Mouse (Mus musculus) testis, adult 2 months (tissue): ENCODE measurements at regions not wholly inside any gene's neighbourhood (a gene's known extent, or its start where the extent isn't known, plus 50 kb on each side); places are given as distances from the start of the nearest gene placed in this dataset.

ENCODE experiments used
- CTCF ChIP-seq: fragments of 200-500 bp; IDR thresholded peaks from 2 replicates; pipeline ENCODE4 v1.5.1; 2012; ENCODE audit warnings: low read depth, mild to moderate bottlenecking, inconsistent platforms, low read length, moderate library complexity; ENCODE audit not compliant: control insufficient read depth, insufficient read depth, insufficient replicate concordance
- POLR2A ChIP-seq: fragments of 200-500 bp; IDR thresholded peaks from 2 replicates; pipeline ENCODE4 v1.6.1; 2012; ENCODE audit warnings: low read depth, mild to moderate bottlenecking, inconsistent platforms, low read length, moderate library complexity; ENCODE audit not compliant: control insufficient read depth

DNA sequence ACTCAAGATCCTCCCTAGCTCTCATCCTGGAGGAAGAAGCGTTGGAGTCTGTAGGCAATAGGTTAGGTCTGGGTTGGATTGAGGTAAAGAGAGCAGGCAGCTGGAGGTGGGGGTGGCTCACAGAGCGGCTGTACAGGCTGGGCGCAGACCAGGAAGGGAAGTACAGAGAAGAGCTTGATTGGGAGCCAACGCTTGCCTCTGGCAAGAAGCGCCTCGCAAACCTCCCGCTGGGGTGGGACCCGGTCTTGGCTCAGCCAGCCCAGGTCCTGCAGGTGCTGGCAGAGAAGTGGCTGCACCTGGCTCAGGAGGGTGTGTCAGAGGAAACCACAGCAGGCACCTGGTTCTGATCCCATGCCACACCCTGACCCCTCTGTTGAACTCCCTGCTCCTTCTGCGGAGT lies 176.8 kb upstream of the Klf3 start:
- TF ChIP-seq CTCF (no peak), POLR2A (no peak)
